Mouse (Mus musculus) stomach, postnatal 0 days (tissue): Measurements from ENCODE around the gene Tspan18.

Source experiments
- CTCF ChIP-seq: IDR thresholded peaks from 2 replicates; pipeline ENCODE4 v1.5.1; 2016; ENCODE audit warnings: antibody characterized with exemption, low read depth, mild to moderate bottlenecking, moderate library complexity
- EP300 ChIP-seq: optimal IDR thresholded peaks from 2 replicates; pipeline ENCODE3; 2016; ENCODE audit warnings: antibody characterized with exemption

GRCm38 (mm10) chr2:93281466-93281865 is 52.8 kb downstream of the Tspan18 start:
- no peak for TF ChIP-seq EP300
- no peak for TF ChIP-seq CTCF
